Mouse (Mus musculus): ENCODE measurements at regions not wholly inside any gene's neighbourhood (a gene's known extent, or its start where the extent isn't known, plus 50 kb on each side); places are given as distances from the start of the nearest gene placed in this dataset.

DNA sequence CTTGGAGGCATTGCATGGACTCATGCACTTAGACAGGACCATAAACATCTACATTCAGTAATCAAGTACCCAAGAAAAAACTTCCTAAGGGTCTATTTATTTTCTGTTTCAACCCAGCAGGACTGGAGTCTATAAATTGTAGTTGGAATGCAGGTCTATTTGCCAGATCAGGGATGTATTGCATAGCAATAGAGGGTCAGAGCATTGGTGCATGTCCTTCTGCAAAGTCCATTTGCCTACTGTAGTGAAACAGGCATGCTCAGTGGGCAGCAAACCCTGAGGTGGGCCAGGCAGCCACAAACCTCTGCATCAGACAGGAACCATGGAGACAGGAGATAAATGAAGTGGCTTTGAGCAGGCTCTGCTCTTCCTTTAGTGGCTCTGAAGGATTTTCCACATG, 386.5 kb upstream of the Tenm4 start:
- H3K36me3 ChIP-seq, result no peaks in the 10 kb centered on the region
- H3K27ac ChIP-seq (replicated peaks), result no peak overlapping the region
- no peak for ATAC-seq (ENCODE audit: low FRiP score, low read depth)
- no peak overlapping the region for H3K9ac ChIP-seq
- no peak overlapping the region for H3K4me2 ChIP-seq
- H3K27me3 ChIP-seq, result no peaks in the 10 kb centered on the region
- H3K4me3 ChIP-seq, result no peak overlapping the region
- no peaks in the 10 kb centered on the region for H3K9me3 ChIP-seq
- no peaks in the 10 kb centered on the region for H3K4me1 ChIP-seq (replicated peaks)

DNA sequence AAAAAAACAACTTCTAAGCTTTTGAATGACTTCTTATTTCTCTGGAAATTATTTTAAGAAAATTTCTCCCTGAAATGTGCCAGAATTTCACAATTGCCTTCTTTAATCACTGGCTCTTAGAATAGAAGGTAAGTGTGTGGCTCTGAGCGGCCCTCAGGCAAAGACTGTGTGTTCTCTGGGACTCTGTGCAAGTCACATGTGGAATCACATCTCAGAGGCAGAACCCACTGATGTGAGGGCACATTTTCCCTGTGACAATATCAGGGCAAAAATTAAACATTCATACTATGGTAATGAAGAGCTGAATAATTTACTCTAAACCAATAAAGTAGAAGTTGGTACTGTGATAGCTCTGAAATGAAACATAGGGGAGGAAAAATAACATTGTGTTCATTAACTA, 383.5 kb upstream of the Tenm4 start:
- Histone ChIP-seq H3K36me3 (no peaks in the 10 kb centered on the region), H3K9me3 (no peaks in the 10 kb centered on the region), H3K9ac (no peak overlapping the region), H3K27me3 (no peaks in the 10 kb centered on the region), H3K4me1 (replicated peaks) (no peaks in the 10 kb centered on the region), H3K4me2 (no peak overlapping the region), H3K4me3 (no peak overlapping the region), H3K27ac (replicated peaks) (no peak overlapping the region)
- WGBS, result 89% methylated on average over 1 of the region's 1 CpGs
- no peak for ATAC-seq (ENCODE audit: low FRiP score, low read depth)

DNA sequence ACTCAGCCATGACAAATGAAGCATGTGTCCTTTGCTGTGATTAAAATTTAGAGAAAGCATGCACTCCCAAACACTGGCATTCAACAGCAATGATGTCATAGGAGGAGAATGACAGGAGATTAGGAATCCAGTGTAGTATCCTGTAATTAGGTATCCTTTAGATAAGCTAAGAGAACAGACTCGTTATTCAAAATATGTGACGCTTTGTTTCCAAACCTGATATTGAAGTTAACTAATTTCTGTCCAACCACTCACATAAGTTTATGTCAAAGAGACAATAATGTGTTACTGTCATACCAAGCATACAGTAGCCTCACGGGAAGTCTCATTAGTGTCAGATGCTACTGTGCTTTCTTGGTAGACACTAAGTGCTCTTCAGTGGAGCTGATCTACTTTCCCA, 383.1 kb upstream of the Tenm4 start:
- 87% methylated on average over 3 of the region's 3 CpGs for WGBS
- H3K27ac ChIP-seq (replicated peaks), result no peak overlapping the region
- ATAC-seq (ENCODE audit: low FRiP score, low read depth), result no peak

GRCm38 (mm10) chr7:95789424-95789823, 381.6 kb upstream of the Tenm4 start:
- Histone ChIP-seq H3K27me3 (no peaks in the 10 kb centered on the region), H3K4me3 (no peak overlapping the region), H3K36me3 (no peaks in the 10 kb centered on the region), H3K4me1 (replicated peaks) (no peaks in the 10 kb centered on the region), H3K9me3 (no peaks in the 10 kb centered on the region), H3K9ac (no peak overlapping the region), H3K4me2 (no peak overlapping the region), H3K27ac (replicated peaks) (no peak overlapping the region)
- no peak for ATAC-seq (ENCODE audit: low FRiP score, low read depth)
- 89% methylated on average over 5 of the region's 5 CpGs for WGBS

More for the DNA sequence above, 383.1 kb upstream of the Tenm4 start:
- H3K9me3 ChIP-seq, result no peaks in the 10 kb centered on the region
- no peak overlapping the region for H3K9ac ChIP-seq
- H3K4me3 ChIP-seq, result no peak overlapping the region
- H3K27me3 ChIP-seq, result no peaks in the 10 kb centered on the region
- no peaks in the 10 kb centered on the region for H3K36me3 ChIP-seq
- H3K4me1 ChIP-seq (replicated peaks), result no peaks in the 10 kb centered on the region
- H3K4me2 ChIP-seq, result no peak overlapping the region

DNA sequence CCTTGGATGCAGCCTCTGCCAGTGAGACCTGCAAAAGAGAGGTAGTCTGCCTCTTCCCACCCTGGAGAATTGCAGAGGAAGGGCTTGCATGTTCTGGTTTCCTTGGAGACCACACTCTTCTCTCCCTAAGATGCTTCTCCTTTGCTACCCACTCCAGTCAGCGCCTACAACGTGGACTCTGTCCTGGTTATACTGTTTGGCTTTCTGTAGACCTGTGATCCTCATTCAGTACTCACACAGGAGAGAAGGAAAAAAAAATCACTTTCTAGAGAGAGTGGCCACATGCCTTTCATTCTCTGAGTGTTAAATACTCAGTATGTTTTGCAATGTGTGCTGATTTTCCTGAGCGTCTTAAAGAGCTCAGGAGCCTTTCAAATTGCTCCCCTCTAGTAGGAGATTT, 372.0 kb upstream of the Tenm4 start:
- Histone ChIP-seq H3K9ac (no peak overlapping the region), H3K9me3 (no peaks in the 10 kb centered on the region), H3K4me2 (no peak overlapping the region), H3K36me3 (no peaks in the 10 kb centered on the region), H3K27ac (replicated peaks) (no peak overlapping the region), H3K27me3 (no peaks in the 10 kb centered on the region), H3K4me3 (no peak overlapping the region), H3K4me1 (replicated peaks) (no peaks in the 10 kb centered on the region)
- WGBS, result 68% methylated on average over 3 of the region's 3 CpGs
- no peak for ATAC-seq (ENCODE audit: low FRiP score, low read depth)

DNA sequence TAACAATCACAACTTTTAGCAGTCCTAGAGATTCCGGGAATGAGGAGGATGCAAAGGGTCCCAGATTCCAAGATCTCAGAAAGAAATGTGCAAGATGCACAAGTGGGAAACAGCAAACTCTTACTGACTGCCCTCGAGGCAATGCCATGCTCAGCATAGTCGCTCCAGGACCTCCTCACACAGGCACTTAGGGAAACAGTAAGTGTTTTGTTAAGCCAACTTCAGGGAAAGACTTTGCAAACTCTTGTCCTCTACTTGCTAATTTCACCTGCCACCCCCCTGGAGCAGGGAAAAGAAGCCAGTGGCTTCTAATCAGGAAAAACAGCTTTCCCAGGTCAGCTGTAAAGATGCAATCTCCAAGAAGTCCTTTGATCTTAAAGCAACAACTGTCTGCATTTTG, 361.4 kb upstream of the Tenm4 start:
- no peak overlapping the region for H3K9ac ChIP-seq
- H3K27me3 ChIP-seq, result no peaks in the 10 kb centered on the region
- H3K4me2 ChIP-seq, result no peak overlapping the region
- no peaks in the 10 kb centered on the region for H3K4me1 ChIP-seq (replicated peaks)
- no peaks in the 10 kb centered on the region for H3K9me3 ChIP-seq
- ATAC-seq (ENCODE audit: low FRiP score, low read depth), result no peak
- H3K36me3 ChIP-seq, result no peaks in the 10 kb centered on the region
- H3K4me3 ChIP-seq, result no peak overlapping the region
- H3K27ac ChIP-seq (replicated peaks), result no peak overlapping the region
- WGBS, result 53% methylated on average over 3 of the region's 3 CpGs

GRCm38 (mm10) chr7:95810096-95810495, 360.9 kb upstream of the Tenm4 start:
- no peak for ATAC-seq (ENCODE audit: low FRiP score, low read depth)
- Histone ChIP-seq H3K9me3 (no peaks in the 10 kb centered on the region), H3K27ac (replicated peaks) (no peak overlapping the region), H3K4me1 (replicated peaks) (no peaks in the 10 kb centered on the region), H3K9ac (no peak overlapping the region), H3K36me3 (no peaks in the 10 kb centered on the region), H3K4me3 (no peak overlapping the region), H3K27me3 (no peaks in the 10 kb centered on the region), H3K4me2 (no peak overlapping the region)
- WGBS, result 13% methylated on average over 4 of the region's 4 CpGs

DNA sequence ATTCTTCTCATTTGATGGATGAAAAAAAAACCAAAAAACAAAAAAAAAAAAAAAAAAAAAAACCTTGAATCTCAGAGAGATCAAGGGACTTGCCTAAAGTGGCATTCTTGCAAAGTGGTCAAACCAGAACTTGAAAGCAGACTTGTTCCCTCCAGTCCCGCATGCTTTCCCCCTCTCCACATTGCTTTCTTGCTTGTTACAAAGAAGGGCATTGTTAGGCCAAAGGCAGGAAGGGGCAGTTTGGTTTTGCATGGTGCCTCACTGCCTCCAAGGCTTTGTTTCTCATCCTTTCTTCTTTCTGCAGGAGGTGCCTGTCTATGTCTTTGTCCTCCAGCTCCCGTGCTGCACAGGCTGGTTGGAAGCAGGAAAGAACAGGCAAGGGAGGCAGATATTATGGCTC, 356.2 kb upstream of the Tenm4 start:
- WGBS, result 7% methylated on average over 2 of the region's 2 CpGs
- H3K4me1 ChIP-seq (replicated peaks), result no peaks in the 10 kb centered on the region
- ATAC-seq (ENCODE audit: low FRiP score, low read depth), result no peak
- no peak overlapping the region for H3K9ac ChIP-seq
- no peaks in the 10 kb centered on the region for H3K9me3 ChIP-seq
- no peaks in the 10 kb centered on the region for H3K27me3 ChIP-seq
- H3K4me2 ChIP-seq, result no peak overlapping the region
- H3K27ac ChIP-seq (replicated peaks), result no peak overlapping the region
- H3K36me3 ChIP-seq, result no peaks in the 10 kb centered on the region
- H3K4me3 ChIP-seq, result no peak overlapping the region

- Histone ChIP-seq H3K27me3 (no peaks in the 10 kb centered on the region), H3K36me3 (no peaks in the 10 kb centered on the region), H3K4me3 (no peak overlapping the region), H3K4me2 (no peak overlapping the region), H3K4me1 (replicated peaks) (no peaks in the 10 kb centered on the region), H3K27ac (replicated peaks) (no peak overlapping the region), H3K9me3 (no peaks in the 10 kb centered on the region), H3K9ac (no peak overlapping the region)
- 72% methylated on average over 4 of the region's 4 CpGs for WGBS
- no peak for ATAC-seq (ENCODE audit: low FRiP score, low read depth)
Observed at GRCm38 (mm10) chr7:95823539-95823938, 347.5 kb upstream of the Tenm4 start.

DNA sequence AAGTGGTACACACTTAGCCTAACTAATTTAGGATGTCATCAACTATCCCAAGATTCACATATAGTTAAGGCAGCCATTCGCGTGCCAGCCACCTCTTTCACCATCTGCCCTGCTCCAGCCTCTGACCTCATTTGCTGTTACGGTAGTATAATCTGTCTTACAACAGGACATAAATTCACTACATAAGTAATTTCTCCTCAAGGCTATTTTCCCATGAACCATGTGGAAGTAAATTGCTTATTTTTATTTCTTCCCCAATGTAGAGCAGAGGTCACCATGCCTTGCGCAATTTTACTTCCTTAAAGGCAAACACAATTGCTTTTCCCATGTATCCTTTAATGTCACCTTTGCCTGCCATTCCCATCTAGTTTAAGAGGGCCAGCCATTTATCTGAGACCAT, 341.2 kb upstream of the Tenm4 start:
- Histone ChIP-seq H3K9ac (no peak overlapping the region), H3K27ac (replicated peaks) (no peak overlapping the region), H3K36me3 (no peaks in the 10 kb centered on the region), H3K4me3 (no peak overlapping the region), H3K4me1 (replicated peaks) (no peaks in the 10 kb centered on the region), H3K27me3 (no peaks in the 10 kb centered on the region), H3K4me2 (no peak overlapping the region), H3K9me3 (no peaks in the 10 kb centered on the region)
- 81% methylated on average over 4 of the region's 4 CpGs for WGBS
- no peak for ATAC-seq (ENCODE audit: low FRiP score, low read depth)

DNA sequence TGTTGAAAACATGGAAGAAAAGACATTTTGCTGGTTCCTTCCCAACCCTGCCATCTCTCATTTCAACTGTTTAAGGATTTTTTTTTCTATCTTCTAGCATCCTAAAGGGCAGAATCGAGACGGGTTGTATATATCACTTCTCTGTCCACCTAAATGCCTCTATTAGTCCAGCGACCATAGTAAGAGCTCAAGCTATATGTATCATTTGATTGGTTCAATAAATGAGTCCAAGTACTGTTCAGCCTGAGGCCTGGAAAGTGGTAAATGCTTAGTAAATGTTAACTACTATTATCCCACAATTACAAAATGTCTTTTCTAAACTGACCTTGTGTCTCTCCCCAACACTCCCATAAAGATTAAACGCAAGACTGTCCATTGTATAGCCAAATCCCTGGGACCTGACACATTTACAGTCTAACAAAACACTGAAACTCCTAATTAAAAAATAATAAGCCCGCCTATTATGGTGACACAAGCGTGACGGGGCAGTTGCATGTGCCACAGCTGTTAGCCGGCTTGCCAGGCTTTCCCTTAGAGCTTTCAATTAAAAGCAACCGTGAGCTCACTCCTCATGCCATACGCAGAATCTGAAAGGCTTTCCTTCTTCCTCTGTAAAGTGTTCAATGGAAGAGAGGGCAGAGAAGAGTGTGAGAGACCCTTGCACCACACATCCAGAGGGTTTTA, 336.7 kb upstream of the Tenm4 start:
- peak; percentile 38; the same call in 1 of the 2 replicates for ATAC-seq (ENCODE audit: low FRiP score, low read depth)
- no peaks in the 10 kb centered on the region for H3K9me3 ChIP-seq
- H3K36me3 ChIP-seq, result no peaks in the 10 kb centered on the region
- H3K9ac ChIP-seq, result no peak overlapping the region
- no peaks in the 10 kb centered on the region for H3K4me1 ChIP-seq (replicated peaks)
- H3K27ac ChIP-seq (replicated peaks), result no peak overlapping the region
- WGBS, result 44% methylated on average over 10 of the region's 10 CpGs
- no peak overlapping the region for H3K4me2 ChIP-seq
- no peaks in the 10 kb centered on the region for H3K27me3 ChIP-seq
- no peak overlapping the region for H3K4me3 ChIP-seq

- Histone ChIP-seq H3K4me2 (no peak overlapping the region), H3K9ac (no peak overlapping the region), H3K27me3 (no peaks in the 10 kb centered on the region), H3K27ac (replicated peaks) (no peak overlapping the region), H3K9me3 (no peaks in the 10 kb centered on the region), H3K36me3 (no peaks in the 10 kb centered on the region), H3K4me1 (replicated peaks) (no peaks in the 10 kb centered on the region), H3K4me3 (no peak overlapping the region)
- no peak for ATAC-seq (ENCODE audit: low FRiP score, low read depth)
- WGBS, result 35% methylated on average over 2 of the region's 2 CpGs
Observed at GRCm38 (mm10) chr7:95840476-95840875, 330.6 kb upstream of the Tenm4 start.

- WGBS, result 68% methylated on average over 2 of the region's 2 CpGs
- no peak overlapping the region for H3K27ac ChIP-seq (replicated peaks)
- H3K9me3 ChIP-seq, result no peaks in the 10 kb centered on the region
- no peak for ATAC-seq (ENCODE audit: low FRiP score, low read depth)
- no peak overlapping the region for H3K4me2 ChIP-seq
- H3K4me1 ChIP-seq (replicated peaks), result no peaks in the 10 kb centered on the region
- H3K4me3 ChIP-seq, result no peak overlapping the region
- H3K9ac ChIP-seq, result no peak overlapping the region
- H3K36me3 ChIP-seq, result no peaks in the 10 kb centered on the region
- no peaks in the 10 kb centered on the region for H3K27me3 ChIP-seq
Observed at GRCm38 (mm10) chr7:95849874-95850273, 321.2 kb upstream of the Tenm4 start.

Measured in hindbrain, embryonic 15.5 days (tissue).